In genomic region chr6:146732676-146733075, GRCm38 (mm10) we compare ENCODE assay signal across 15 mouse cellular contexts. TPM values are rescaled to one million over a fixed set of nuclear protein-coding genes. Genes with fewer than 3 reads are reported as not detected.
A peak's percentile ranks its signal among the peaks of the same experiment; 100 is the strongest.
DNase-seq lines count a peak whose midpoint lies in the region; ATAC-seq lines count a peak whose summit lies in the region.
"Had no signal": no experiment of that assay in that cellular context is flagged by ENCODE, and none has a peak within 500 bp of the region (broad histone marks: within the 10 kb centered on the region; RNA-seq: fewer than 3 reads in every experiment).

No protein-coding gene starts in this region.

- ATAC-seq in heart, embryonic 11.5 days (replicated peaks; ENCODE audit: insufficient number of reproducible peaks, low FRiP score, low TSS enrichment), result no peak
- no peak for ATAC-seq in kidney, embryonic 15.5 days (replicated peaks; ENCODE audit: low FRiP score)
- peak; percentile 26 for ATAC-seq in megakaryocyte-erythroid progenitor cell, adult 5-6 weeks (replicated peaks; ENCODE audit: low FRiP score, low TSS enrichment, poor library complexity, severe bottlenecking)

- 38% methylated on average over 1 of the region's 1 CpGs for WGBS in heart, embryonic 11.5 days (ENCODE audit: insufficient replicate concordance)
- 30% methylated on average over 1 of the region's 1 CpGs for WGBS in kidney, embryonic 15.5 days
- WGBS in limb, embryonic 10.5 days, result 59% methylated on average over 1 of the region's 1 CpGs

- DNase-seq in heart, adult 11 months, result peak; percentile 90
- DNase-seq in kidney, postnatal 10 days, result peak; percentile 27
- peak; percentile 55 for DNase-seq in heart, postnatal 4 days
- no peak for DNase-seq in c-Kit-positive CD71-positive TER-119-positive erythroid progenitor cells, embryonic 14.5 days (ENCODE audit: low spot score)
- DNase-seq in limb, embryonic 10.5 days (ENCODE audit: low spot score), result no peak
- DNase-seq: cerebellum, adult 8-10 months; gastrocnemius, postnatal 36 days; right cerebral cortex, postnatal 25 days had no signal

- peaks cover 22% of the 10 kb centered on the region for H3K4me1 ChIP-seq in heart, embryonic 11.5 days (ENCODE audit: control insufficient read depth, insufficient read depth, low read length)
- H3K4me1 ChIP-seq in kidney, embryonic 15.5 days, result no peaks in the 10 kb centered on the region
- H3K4me1 ChIP-seq in limb, embryonic 10.5 days, result peaks cover 7% of the 10 kb centered on the region

- H3K9ac ChIP-seq in heart, embryonic 11.5 days (ENCODE audit: low read depth, low read length), result no peak overlapping the region
- no peak overlapping the region for H3K9ac ChIP-seq in kidney, embryonic 15.5 days
- H3K9ac ChIP-seq: hindbrain, embryonic 15.5 days; limb, embryonic 15.5 days; lung, embryonic 15.5 days had no signal

- no peaks in the 10 kb centered on the region for H3K9me3 ChIP-seq in heart, embryonic 11.5 days (replicated peaks; ENCODE audit: control insufficient read depth, low read length)
- no peaks in the 10 kb centered on the region for H3K9me3 ChIP-seq in kidney, embryonic 15.5 days (replicated peaks)
- no peaks in the 10 kb centered on the region for H3K9me3 ChIP-seq in limb, embryonic 10.5 days (replicated peaks)
- H3K9me3 ChIP-seq: hindbrain, embryonic 15.5 days; limb, embryonic 15.5 days; lung, embryonic 15.5 days had no signal

- no peaks in the 10 kb centered on the region for H3K27me3 ChIP-seq in heart, embryonic 11.5 days (ENCODE audit: control insufficient read depth, insufficient read depth, low read length)
- H3K27me3 ChIP-seq in kidney, embryonic 15.5 days, result no peaks in the 10 kb centered on the region
- no peaks in the 10 kb centered on the region for H3K27me3 ChIP-seq in limb, embryonic 10.5 days (ENCODE audit: low read depth, poor library complexity, severe bottlenecking)
- H3K27me3 ChIP-seq: hindbrain, embryonic 15.5 days; limb, embryonic 15.5 days; lung, embryonic 15.5 days had no signal

- no peak overlapping the region for H3K27ac ChIP-seq in heart, embryonic 11.5 days (ENCODE audit: low read depth, low read length)
- no peak overlapping the region for H3K27ac ChIP-seq in kidney, embryonic 15.5 days
- no peak overlapping the region for H3K27ac ChIP-seq in limb, embryonic 10.5 days
- H3K27ac ChIP-seq: hindbrain, embryonic 15.5 days; limb, embryonic 15.5 days; lung, embryonic 15.5 days had no signal

- no peak overlapping the region for H3K4me2 ChIP-seq in heart, embryonic 11.5 days
- no peak overlapping the region for H3K4me2 ChIP-seq in kidney, embryonic 15.5 days
- H3K4me2 ChIP-seq: hindbrain, embryonic 15.5 days; limb, embryonic 15.5 days; lung, embryonic 15.5 days had no signal

- no peak overlapping the region for H3K4me3 ChIP-seq in heart, embryonic 11.5 days (ENCODE audit: low read depth, low read length)
- no peak overlapping the region for H3K4me3 ChIP-seq in kidney, embryonic 15.5 days (replicated peaks)
- H3K4me3 ChIP-seq in limb, embryonic 10.5 days, result no peak overlapping the region
- H3K4me3 ChIP-seq: erythroblast, embryonic 14.5 days; hindbrain, embryonic 15.5 days; limb, embryonic 15.5 days; lung, embryonic 15.5 days had no signal

- H3K36me3 ChIP-seq in heart, embryonic 11.5 days (ENCODE audit: control insufficient read depth, insufficient read depth, low read length), result no peaks in the 10 kb centered on the region
- no peaks in the 10 kb centered on the region for H3K36me3 ChIP-seq in kidney, embryonic 15.5 days
- no peaks in the 10 kb centered on the region for H3K36me3 ChIP-seq in limb, embryonic 10.5 days
- H3K36me3 ChIP-seq: hindbrain, embryonic 15.5 days; limb, embryonic 15.5 days; lung, embryonic 15.5 days had no signal

RNA-seq across cellular contexts. Expression of gene Stk38l, which starts 7.9 kb away (rescaled TPM):
- 42.4 and 46.7 TPM in 2 replicates for polyA plus RNA-seq in heart, embryonic 11.5 days (2014; fragmentation: Nextera tagmentation; extraction: Ambion mirVana)
- 14.7 and 16.0 TPM in 2 replicates for polyA plus RNA-seq in kidney, embryonic 15.5 days (2015; fragmentation: Nextera tagmentation; extraction: Ambion mirVana)
- 10 to 100 TPM; 25.4 to 29.1 TPM for total RNA-seq in heart, postnatal 4 days (2021)
- total RNA-seq in megakaryocyte-erythroid progenitor cell, adult 5-6 weeks (2014; fragmentation: Nextera tagmentation), result 2.7 and 4.5 TPM in 2 replicates
- 3.4 and 6.6 TPM in 2 replicates for total RNA-seq in megakaryocyte-erythroid progenitor cell, adult 5-6 weeks (2017)
- 20.0 and 24.6 TPM in 2 replicates for polyA plus RNA-seq in limb, embryonic 10.5 days (2016; fragmentation: Nextera tagmentation; extraction: Ambion mirVana)

Comparison
In these comparisons a context has a peak if more than half of its experiments do, and no peak if none do; other contexts are left out.
1. DNase-seq: peak in heart, adult 11 months (single experiment), kidney, postnatal 10 days (single experiment) and heart, postnatal 4 days (single experiment); none in c-Kit-positive CD71-positive TER-119-positive erythroid progenitor cells, embryonic 14.5 days (single experiment) and limb, embryonic 10.5 days (single experiment).